Mouse (Mus musculus): Measurements from ENCODE around the gene Lta. TPM values are rescaled to one million over a fixed set of nuclear protein-coding genes. Genes with fewer than 3 reads are reported as not detected.

Lta gene
- polyA plus RNA-seq, 1 experiment from 2014 or later = not detected

GRCm38 (mm10) chr17:35222299-35222698, 17.1 kb upstream of the Lta start:
- WGBS = 77% methylated on average over 6 of the region's 6 CpGs
- no peak overlapping the region; the same call in 1 of the 2 replicates for H3K9ac ChIP-seq (replicated peaks)
- no peak overlapping the region for H3K4me2 ChIP-seq
- no peak overlapping the region for H3K27ac ChIP-seq
- H3K4me3 ChIP-seq (replicated peaks) = no peak overlapping the region
- H3K27me3 ChIP-seq = no peaks in the 10 kb centered on the region
- no peaks in the 10 kb centered on the region for H3K9me3 ChIP-seq
- ATAC-seq (ENCODE audit: insufficient number of reproducible peaks, insufficient read depth, low FRiP score, low TSS enrichment, low read depth) = no peak
- peaks cover 68% of the 10 kb centered on the region for H3K36me3 ChIP-seq
- H3K4me1 ChIP-seq (replicated peaks) = no peaks in the 10 kb centered on the region

- H3K36me3 ChIP-seq = peaks cover 48% of the 10 kb centered on the region
- H3K27me3 ChIP-seq = no peaks in the 10 kb centered on the region
- H3K4me3 ChIP-seq (replicated peaks) = no peak within 1 kb of the TSS
- no peak within 1 kb of the TSS for H3K27ac ChIP-seq
- no peak within 1 kb of the TSS for H3K4me2 ChIP-seq
- 84% methylated on average over 28 of the region's 28 CpGs for WGBS
- ATAC-seq (ENCODE audit: insufficient number of reproducible peaks, insufficient read depth, low FRiP score, low TSS enrichment, low read depth) = no peak
- H3K4me1 ChIP-seq (replicated peaks) = no peaks in the 10 kb centered on the region
- no peaks in the 10 kb centered on the region for H3K9me3 ChIP-seq
- H3K9ac ChIP-seq (replicated peaks) = no peak within 1 kb of the TSS
Observed at GRCm38 (mm10) chr17:35220156-35220952, 15.2 kb upstream of the Lta start, which contains the start of gene Gm16181. Gene Gm16181 (plus strand): TSS chr17:35220834.

GRCm38 (mm10) chr17:35219601-35220041, 14.5 kb upstream of the Lta start:
- no peak overlapping the region for H3K4me3 ChIP-seq (replicated peaks)
- H3K27me3 ChIP-seq = no peaks in the 10 kb centered on the region
- 80% methylated on average over 6 of the region's 6 CpGs for WGBS
- no peak overlapping the region for H3K27ac ChIP-seq
- no peaks in the 10 kb centered on the region for H3K4me1 ChIP-seq (replicated peaks)
- no peaks in the 10 kb centered on the region for H3K9me3 ChIP-seq
- H3K36me3 ChIP-seq = peaks cover 42% of the 10 kb centered on the region
- no peak for ATAC-seq (ENCODE audit: insufficient number of reproducible peaks, insufficient read depth, low FRiP score, low TSS enrichment, low read depth)
- H3K9ac ChIP-seq (replicated peaks) = no peak overlapping the region
- H3K4me2 ChIP-seq = no peak overlapping the region

- Histone ChIP-seq H3K4me2 (no peak overlapping the region), H3K27me3 (no peaks in the 10 kb centered on the region; the same call in 1 of the 2 replicates), H3K9ac (replicated peaks) (no peak overlapping the region), H3K27ac (no peak overlapping the region), H3K9me3 (no peaks in the 10 kb centered on the region), H3K4me1 (replicated peaks) (no peaks in the 10 kb centered on the region), H3K4me3 (replicated peaks) (no peak overlapping the region), H3K36me3 (peaks cover 40% of the 10 kb centered on the region)
- no peak for ATAC-seq (ENCODE audit: insufficient number of reproducible peaks, insufficient read depth, low FRiP score, low TSS enrichment, low read depth)
- 81% methylated on average over 18 of the region's 18 CpGs for WGBS
Observed at GRCm38 (mm10) chr17:35218516-35219193, 13.5 kb upstream of the Lta start.

GRCm38 (mm10) chr17:35213071-35213470, 7.9 kb upstream of the Lta start:
- Histone ChIP-seq H3K27me3 (no peaks in the 10 kb centered on the region; the same call in 1 of the 2 replicates), H3K27ac (no peak overlapping the region), H3K9me3 (no peaks in the 10 kb centered on the region), H3K9ac (replicated peaks) (no peak overlapping the region), H3K4me2 (no peak overlapping the region), H3K4me1 (replicated peaks) (no peaks in the 10 kb centered on the region), H3K4me3 (replicated peaks) (no peak overlapping the region), H3K36me3 (no peaks in the 10 kb centered on the region)
- no peak for ATAC-seq (ENCODE audit: insufficient number of reproducible peaks, insufficient read depth, low FRiP score, low TSS enrichment, low read depth)
- 92% methylated on average over 5 of the region's 5 CpGs for WGBS

GRCm38 (mm10) chr17:35210593-35210992, 5.4 kb upstream of the Lta start:
- WGBS = 65% methylated on average over 3 of the region's 3 CpGs
- Histone ChIP-seq H3K9me3 (no peaks in the 10 kb centered on the region), H3K27me3 (no peaks in the 10 kb centered on the region; the same call in 1 of the 2 replicates), H3K4me3 (replicated peaks) (no peak overlapping the region), H3K4me1 (replicated peaks) (no peaks in the 10 kb centered on the region), H3K36me3 (no peaks in the 10 kb centered on the region), H3K9ac (replicated peaks) (no peak overlapping the region), H3K27ac (no peak overlapping the region), H3K4me2 (no peak overlapping the region)
- no peak for ATAC-seq (ENCODE audit: insufficient number of reproducible peaks, insufficient read depth, low FRiP score, low TSS enrichment, low read depth)

GRCm38 (mm10) chr17:35209785-35210535, 4.8 kb upstream of the Lta start:
- H3K9me3 ChIP-seq = no peaks in the 10 kb centered on the region
- no peak overlapping the region for H3K27ac ChIP-seq
- no peaks in the 10 kb centered on the region for H3K36me3 ChIP-seq
- H3K4me3 ChIP-seq (replicated peaks) = no peak overlapping the region
- no peak for ATAC-seq (ENCODE audit: insufficient number of reproducible peaks, insufficient read depth, low FRiP score, low TSS enrichment, low read depth)
- no peak overlapping the region for H3K4me2 ChIP-seq
- no peak overlapping the region for H3K9ac ChIP-seq (replicated peaks)
- 82% methylated on average over 12 of the region's 12 CpGs for WGBS
- H3K4me1 ChIP-seq (replicated peaks) = no peaks in the 10 kb centered on the region
- peaks cover 6% of the 10 kb centered on the region for H3K27me3 ChIP-seq

GRCm38 (mm10) chr17:35205380-35205769, 224 bp upstream of the Lta start:
- Histone ChIP-seq H3K36me3 (no peaks in the 10 kb centered on the region), H3K9me3 (no peaks in the 10 kb centered on the region), H3K27ac (no peak overlapping the region), H3K9ac (replicated peaks) (no peak overlapping the region), H3K4me2 (no peak overlapping the region), H3K4me3 (replicated peaks) (no peak overlapping the region), H3K27me3 (peaks cover 51% of the 10 kb centered on the region), H3K4me1 (replicated peaks) (0 out of 2 replicates have a peak, but pooled peaks cover 6% of the 10 kb centered on the region)
- WGBS = 61% methylated on average over 10 of the region's 10 CpGs
- no peak for ATAC-seq (ENCODE audit: insufficient number of reproducible peaks, insufficient read depth, low FRiP score, low TSS enrichment, low read depth)

GRCm38 (mm10) chr17:35202442-35202841, 2.7 kb downstream of the Lta start:
- 74% methylated on average over 4 of the region's 4 CpGs for WGBS
- Histone ChIP-seq H3K9me3 (no peaks in the 10 kb centered on the region), H3K27me3 (peaks cover 76% of the 10 kb centered on the region), H3K36me3 (no peaks in the 10 kb centered on the region), H3K9ac (replicated peaks) (no peak overlapping the region), H3K4me3 (replicated peaks) (no peak overlapping the region), H3K27ac (no peak overlapping the region), H3K4me1 (replicated peaks) (0 out of 2 replicates have a peak, but pooled peaks cover 6% of the 10 kb centered on the region), H3K4me2 (no peak overlapping the region)
- no peak for ATAC-seq (ENCODE audit: insufficient number of reproducible peaks, insufficient read depth, low FRiP score, low TSS enrichment, low read depth)

GRCm38 (mm10) chr17:35201787-35202186, 3.4 kb downstream of the Lta start, which contains the start of gene Tnf:
Gene Tnf (minus strand): TSS chr17:35202007.
- H3K4me1 ChIP-seq (replicated peaks) = 0 out of 2 replicates have a peak, but pooled peaks cover 6% of the 10 kb centered on the region
- H3K9me3 ChIP-seq = no peaks in the 10 kb centered on the region
- no peak within 1 kb of the TSS for H3K27ac ChIP-seq
- ATAC-seq (ENCODE audit: insufficient number of reproducible peaks, insufficient read depth, low FRiP score, low TSS enrichment, low read depth) = no peak
- H3K4me3 ChIP-seq (replicated peaks) = no peak within 1 kb of the TSS
- 34% methylated on average over 13 of the region's 13 CpGs for WGBS
- peaks cover 81% of the 10 kb centered on the region for H3K27me3 ChIP-seq
- H3K4me2 ChIP-seq = 0 out of 2 replicates have a peak within 1 kb of the TSS, but pooled peaks have one; percentile 19
- H3K36me3 ChIP-seq = no peaks in the 10 kb centered on the region
- H3K9ac ChIP-seq (replicated peaks) = no peak within 1 kb of the TSS

- no peak overlapping the region for H3K4me3 ChIP-seq (replicated peaks)
- H3K9me3 ChIP-seq = no peaks in the 10 kb centered on the region
- H3K4me2 ChIP-seq = no peak overlapping the region
- H3K4me1 ChIP-seq (replicated peaks) = peaks cover 8% of the 10 kb centered on the region
- 79% methylated on average over 11 of the region's 11 CpGs for WGBS
- no peak overlapping the region for H3K27ac ChIP-seq
- no peaks in the 10 kb centered on the region for H3K36me3 ChIP-seq
- peaks cover 87% of the 10 kb centered on the region for H3K27me3 ChIP-seq
- ATAC-seq (ENCODE audit: insufficient number of reproducible peaks, insufficient read depth, low FRiP score, low TSS enrichment, low read depth) = no peak
- no peak overlapping the region for H3K9ac ChIP-seq (replicated peaks)
Observed at GRCm38 (mm10) chr17:35201128-35201527, 4.0 kb downstream of the Lta start.
